Mouse (Mus musculus) megakaryocyte progenitor cell, adult 5-6 weeks (primary cell): ENCODE data around the gene Serpinb1a. TPM values are rescaled to one million over a fixed set of nuclear protein-coding genes. Genes with fewer than 3 reads are reported as not detected.
A peak's percentile ranks its signal among the peaks of the same experiment; 100 is the strongest.
"Not testable (repeated sequence)": the region's sequence is repeated elsewhere in the genome, so short reads cannot be mapped to it uniquely, and the experiment has no call there.

ENCODE experiments used
- ATAC-seq: replicated peaks from 2 replicates; pipeline ENCODE4 v1.8.0; 2016; ENCODE audit warnings: mild to moderate bottlenecking, moderate TSS enrichment, inconsistent platforms; ENCODE audit not compliant: poor library complexity
- total RNA-seq, 2 experiments: library from RNA; stranded (forward) in 1 of 2; stranded (reverse) in 1 of 2; fragments of 157-497, 149-512 nt in 1 of 2; fragments of 200-1000 nt in 1 of 2; gene quantifications; 2 replicates each; pipeline versions ENCODE4 v1.2.3 to v1.2.4; 2015 to 2017

The Serpinb1a gene
- total RNA-seq (2015) (432 and 510 TPM in 2 replicates), total RNA-seq (2017) (500 and 560 TPM in 2 replicates)

GRCm38 (mm10) chr13:32850668-32851404, at the start of gene Serpinb1a:
Serpinb1a (minus strand) TSS chr13:32851185.
- peak; percentile 84 for ATAC-seq

DNA sequence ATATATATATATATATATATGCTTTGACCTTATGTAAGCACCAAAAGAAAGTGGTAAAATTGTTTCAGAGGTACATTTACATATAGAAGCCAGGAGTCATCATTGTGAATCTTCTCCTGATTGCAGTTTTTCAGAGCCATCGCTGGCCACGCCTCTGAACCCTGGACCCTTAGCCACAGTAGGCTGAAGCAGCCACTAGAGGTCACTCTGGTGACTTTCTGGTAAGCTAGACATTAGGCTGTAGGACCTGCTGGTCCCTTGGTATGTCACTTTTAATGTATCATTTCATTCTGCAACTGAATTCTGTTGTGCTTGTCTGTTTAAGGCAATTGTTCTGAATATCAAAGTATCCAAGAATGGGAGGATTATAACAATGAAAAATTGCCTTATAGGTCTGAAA, 49.7 kb upstream of the Serpinb1a start:
- ATAC-seq = peak; percentile 90

DNA sequence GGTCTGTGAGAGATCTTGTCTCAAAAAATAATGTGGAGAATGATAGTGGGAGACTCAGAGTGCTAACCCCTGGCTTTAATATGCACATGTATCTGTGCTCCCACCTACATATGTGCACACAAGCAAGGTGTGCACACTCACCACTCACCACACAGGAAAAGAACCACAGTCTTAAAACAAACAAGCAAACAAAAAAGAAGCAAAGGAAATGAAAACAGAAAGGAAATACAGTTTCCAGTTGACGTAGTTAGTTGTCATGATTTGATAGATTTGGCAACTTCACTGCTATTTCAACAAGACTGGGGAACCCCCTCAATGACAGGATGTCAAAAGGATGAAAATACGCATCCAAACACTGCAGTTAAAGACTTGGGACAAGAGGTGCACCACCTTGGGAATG, 48.1 kb upstream of the Serpinb1a start:
- ATAC-seq = not testable (repeated sequence)

GRCm38 (mm10) chr13:32898111-32898510, 47.1 kb upstream of the Serpinb1a start, which contains the start of gene Serpinb1c:
Serpinb1c (minus strand) TSS chr13:32898211.
- ATAC-seq = no peak

DNA sequence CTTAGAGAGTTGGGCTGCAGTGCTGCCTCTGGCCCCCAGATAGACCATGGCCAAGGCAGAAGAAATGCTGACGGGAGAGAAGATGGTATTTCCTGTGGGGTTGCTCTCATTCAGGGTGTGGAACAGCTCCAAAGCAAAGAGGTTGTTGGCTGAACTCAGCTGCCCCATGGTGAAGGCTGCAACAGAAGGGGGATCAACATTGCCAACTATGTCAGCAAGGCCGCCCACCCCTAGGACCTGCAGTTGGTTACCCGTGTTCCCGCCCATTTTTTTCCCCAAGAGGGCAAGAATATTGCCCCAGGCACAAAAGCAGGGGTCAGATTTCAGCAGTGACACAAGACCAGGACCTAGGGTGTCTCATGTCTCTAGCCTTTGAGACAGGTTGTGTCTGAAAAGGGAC, 45.9 kb upstream of the Serpinb1a start:
- no peak for ATAC-seq

DNA sequence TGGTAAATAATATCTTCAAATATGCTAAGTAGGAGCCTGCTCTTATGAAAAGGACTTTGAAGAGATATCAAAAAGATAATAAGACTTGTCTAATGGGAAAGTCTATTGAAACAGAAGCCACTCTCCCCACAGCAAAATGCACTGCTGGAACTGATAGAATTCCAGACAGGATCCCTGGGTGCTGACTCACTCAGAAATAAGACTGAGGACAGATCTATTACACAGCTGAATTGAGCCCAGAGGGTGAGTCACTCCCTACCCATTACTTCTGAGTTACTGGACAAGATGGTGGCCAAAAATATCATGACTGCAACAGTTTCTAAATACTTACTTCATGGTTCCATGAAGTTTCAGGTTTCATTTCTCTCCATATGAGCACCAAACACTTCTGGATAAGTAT, 33.8 kb upstream of the Serpinb1a start:
- ATAC-seq = no peak

DNA sequence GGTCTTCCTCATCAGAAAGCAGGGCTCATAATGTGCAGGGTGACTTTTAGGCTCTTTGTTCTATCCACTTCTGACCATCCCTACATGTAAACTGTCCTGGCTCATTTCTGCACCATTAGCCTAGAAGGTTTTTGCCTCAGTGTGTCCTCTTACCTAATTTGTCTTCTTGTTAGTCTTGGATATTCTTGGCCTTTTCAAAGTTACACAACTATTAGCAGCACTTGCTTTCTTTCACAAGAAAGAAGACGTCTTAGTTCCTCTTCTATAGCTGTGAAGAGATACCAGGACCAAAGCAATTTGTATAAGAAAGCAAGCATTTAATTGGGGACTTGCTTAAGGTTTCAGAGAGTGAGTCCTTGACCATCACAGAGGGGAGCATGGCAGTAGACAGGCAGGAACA, 22.9 kb upstream of the Serpinb1a start:
- peak; percentile 79 for ATAC-seq

DNA sequence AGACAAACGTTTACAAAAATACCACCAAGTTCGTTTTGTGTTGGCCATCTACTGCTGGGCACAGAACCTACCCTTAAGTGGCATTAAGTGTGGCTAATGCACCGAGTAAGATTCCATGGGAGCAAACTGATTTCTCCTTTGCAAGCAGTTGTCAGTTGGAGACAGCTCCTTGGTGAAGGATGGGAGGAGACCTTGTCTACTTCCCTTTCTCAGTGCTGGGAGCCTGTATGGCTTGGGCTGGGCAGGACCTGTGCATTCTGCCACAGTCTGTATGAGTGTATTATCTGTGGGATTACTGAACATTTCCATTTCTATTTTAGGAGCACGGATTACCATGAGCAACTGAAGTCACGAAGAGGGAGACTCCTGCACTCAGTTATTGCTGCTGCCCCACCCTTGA, 17.9 kb upstream of the Serpinb1a start:
- ATAC-seq = peak; percentile 40

- peak; percentile 74 for ATAC-seq
Observed at GRCm38 (mm10) chr13:32868233-32868632, 17.2 kb upstream of the Serpinb1a start.

DNA sequence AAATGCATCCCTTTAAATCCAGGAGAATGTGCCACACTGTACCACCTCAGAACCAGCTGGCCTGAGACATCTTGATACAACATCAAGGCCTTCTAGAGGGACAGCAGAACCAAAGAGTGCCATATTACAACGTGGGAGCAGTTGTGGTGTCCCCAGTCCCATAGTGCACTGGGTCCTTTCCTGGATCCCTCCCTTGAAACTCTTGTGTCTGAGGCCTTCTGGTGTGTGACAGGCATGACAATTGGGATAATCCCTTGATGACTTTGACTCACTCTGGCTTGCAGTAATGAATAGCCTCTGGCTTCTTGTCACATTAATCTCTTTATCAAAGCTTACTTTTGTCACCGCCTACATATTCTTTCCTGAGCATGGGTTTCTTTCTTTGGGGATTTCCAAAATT, 16.0 kb upstream of the Serpinb1a start:
- ATAC-seq = no peak

DNA sequence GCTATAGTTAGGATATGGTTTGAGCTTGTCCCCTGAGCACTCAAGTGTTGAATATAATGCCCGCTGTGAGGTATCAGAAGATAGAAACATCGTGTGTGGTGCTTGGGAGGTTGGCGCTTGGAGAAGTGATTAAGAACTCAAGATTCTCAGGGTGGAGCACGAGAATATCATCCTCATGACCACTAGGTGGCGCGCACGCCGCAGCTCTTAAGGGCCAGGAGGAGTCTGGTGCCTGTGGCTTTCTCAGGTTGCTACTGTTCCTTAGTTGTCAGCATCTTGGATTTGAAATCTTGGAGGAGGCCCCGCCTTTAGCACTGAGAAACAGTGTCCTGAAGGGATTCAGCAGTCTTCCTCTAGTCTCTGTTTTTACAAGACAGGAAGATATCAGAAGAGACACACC, 15.5 kb upstream of the Serpinb1a start:
- ATAC-seq = peak; percentile 90

DNA sequence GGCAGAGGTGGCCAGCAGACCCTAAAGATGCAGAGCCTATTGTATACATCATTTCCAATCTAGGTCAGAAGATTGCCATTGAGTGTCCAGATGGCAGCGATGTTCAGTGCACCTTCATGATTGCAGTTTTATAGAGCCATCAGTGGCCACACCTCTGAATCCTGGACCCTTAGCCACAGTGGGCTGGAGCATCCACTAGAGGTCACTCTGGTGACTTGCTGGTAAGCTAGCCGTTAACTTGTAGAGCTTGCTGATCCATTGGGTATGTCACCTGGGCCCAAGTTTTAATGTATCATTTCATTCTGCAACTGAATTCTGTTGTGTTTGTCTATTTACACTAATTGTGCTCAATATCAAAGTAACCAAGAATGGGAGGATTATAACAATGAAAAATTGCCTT, 14.6 kb upstream of the Serpinb1a start:
- peak; percentile 33; the same call in 1 of the 2 replicates for ATAC-seq

DNA sequence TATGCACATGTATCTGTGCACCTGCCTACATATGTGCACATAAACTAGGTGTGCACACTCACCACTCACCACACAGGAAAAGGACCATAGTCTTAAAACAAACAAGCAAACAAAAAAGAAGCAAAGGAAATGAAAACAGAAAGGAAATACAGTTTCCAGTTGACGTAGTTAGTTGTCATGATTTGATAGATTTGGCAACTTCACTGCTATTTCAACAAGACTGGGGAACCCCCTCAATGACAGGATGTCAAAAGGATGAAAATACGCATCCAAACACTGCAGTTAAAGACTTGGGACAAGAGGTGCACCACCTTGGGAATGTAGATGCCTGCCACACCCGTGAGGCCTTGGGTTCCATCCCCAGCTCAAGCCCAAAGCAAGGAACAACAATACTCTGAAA, 13.5 kb upstream of the Serpinb1a start:
- ATAC-seq = not testable (repeated sequence)

- no peak for ATAC-seq
Observed at GRCm38 (mm10) chr13:32863456-32863855, 12.5 kb upstream of the Serpinb1a start.

DNA sequence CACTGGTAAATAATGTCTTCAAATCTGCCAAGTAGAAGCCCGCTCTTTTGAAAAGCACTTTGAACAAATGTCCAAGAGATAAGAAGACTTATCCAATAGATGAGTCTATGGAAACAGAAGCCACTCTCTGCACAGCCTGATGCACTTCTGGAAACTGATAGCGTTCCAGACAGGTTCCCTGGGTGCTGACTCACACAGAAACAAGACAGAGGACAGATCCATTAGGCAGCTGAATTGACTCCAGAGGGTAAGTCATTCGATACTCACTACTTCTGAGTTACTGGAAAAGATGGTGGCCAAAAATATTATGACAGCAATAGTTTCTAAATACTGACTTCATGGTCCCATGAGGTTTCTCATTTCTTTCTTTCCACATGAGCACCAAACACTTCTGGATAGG, 9.8 kb upstream of the Serpinb1a start:
- ATAC-seq = no peak

DNA sequence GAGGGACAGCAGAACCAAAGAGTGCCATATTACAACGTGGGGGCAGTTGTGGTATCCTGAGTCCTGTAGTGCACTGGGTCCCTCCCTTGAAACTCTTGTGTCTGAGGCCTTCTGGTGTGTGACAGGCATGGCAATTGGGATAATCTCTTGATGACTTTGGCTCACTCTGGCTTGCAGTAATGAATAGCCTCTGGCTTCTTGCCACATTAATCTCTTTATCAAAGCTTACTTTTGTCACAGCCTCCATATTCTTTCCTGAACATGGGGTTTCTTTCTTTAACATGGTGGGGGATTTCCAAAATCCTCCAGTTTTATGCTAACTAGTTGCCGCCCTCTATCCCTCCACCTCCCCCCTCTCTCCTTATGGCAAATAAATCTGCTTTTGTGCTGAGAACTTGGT, 2.1 kb upstream of the Serpinb1a start:
- ATAC-seq = no peak

- ATAC-seq = no peak
Observed at GRCm38 (mm10) chr13:32852539-32852938, 1.6 kb upstream of the Serpinb1a start.

DNA sequence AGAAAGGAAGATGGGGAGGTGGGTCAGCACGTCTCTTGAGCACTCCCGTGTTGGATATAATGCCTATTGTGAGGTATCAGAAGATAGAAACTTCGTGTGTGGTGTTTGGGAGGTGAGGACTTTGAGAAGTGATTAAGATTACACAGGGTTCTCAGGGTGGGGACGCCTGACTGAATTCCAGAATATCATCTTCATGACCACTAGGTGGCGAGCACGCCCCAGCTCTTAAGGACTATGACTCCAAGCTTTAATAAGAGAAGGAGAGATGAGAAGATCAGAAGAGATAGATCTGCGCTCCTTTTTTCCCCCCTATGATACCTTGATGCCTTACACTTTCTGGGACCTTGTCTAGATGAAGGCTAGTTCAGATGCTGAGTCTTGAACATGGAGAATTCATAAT, 982 bp upstream of the Serpinb1a start:
- ATAC-seq = peak; percentile 69

- ATAC-seq = peak; percentile 15
Observed at GRCm38 (mm10) chr13:32850156-32850555, 829 bp downstream of the Serpinb1a start.

- ATAC-seq = no peak
Observed at GRCm38 (mm10) chr13:32849531-32850123, 1.4 kb downstream of the Serpinb1a start.

- ATAC-seq = peak; percentile 45
Observed at GRCm38 (mm10) chr13:32849092-32849491, 1.9 kb downstream of the Serpinb1a start.

GRCm38 (mm10) chr13:32846221-32846620, 4.8 kb downstream of the Serpinb1a start:
- ATAC-seq = no peak
